Mouse (Mus musculus) forelimb bud, embryonic 11.5 days (tissue): ENCODE data around the gene 1700084M14Rik.
"Not testable (repeated sequence)": the region's sequence is repeated elsewhere in the genome, so short reads cannot be mapped to it uniquely, and the experiment has no call there.

Experiments
- DNase-seq: peaks from one replicate; pipeline ENCODE4 v3.0.0-alpha.2; 2012; ENCODE audit warnings: low read depth, low spot score

The 1700084M14Rik gene

DNA sequence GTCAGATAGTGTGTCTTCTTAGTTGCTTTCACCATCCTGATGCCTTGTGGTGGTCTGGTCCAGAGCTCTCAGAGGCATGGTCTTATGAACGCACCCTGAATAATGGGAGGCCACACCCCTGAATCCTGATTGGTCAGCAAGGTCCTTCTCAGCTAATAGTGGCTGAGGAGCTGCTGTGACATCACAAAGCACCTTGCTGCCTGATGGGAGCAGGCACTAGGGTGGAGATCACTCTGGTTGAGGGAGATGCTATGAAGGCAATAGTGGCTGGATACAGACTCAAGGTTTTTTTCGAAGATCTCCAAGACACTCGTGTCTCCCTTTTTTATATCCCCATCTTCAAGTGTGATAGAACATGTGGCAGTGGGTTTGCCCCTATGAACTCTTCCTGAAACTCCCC, at the start of gene 1700084M14Rik:
Gene 1700084M14Rik, minus strand, starts transcription at position 101 of the 400 bp plus-strand sequence.
- DNase-seq: not testable (repeated sequence)
